Mouse (Mus musculus) inflammation-experienced regulatory T-cells, adult 6 months (primary cell): Measurements from ENCODE around the gene Ovol1. TPM values are rescaled to one million over a fixed set of nuclear protein-coding genes. Genes with fewer than 3 reads are reported as not detected.

Experiments used
- ATAC-seq: one replicate; pipeline ENCODE4 v1.8.0; 2017
- polyA plus RNA-seq, 3 experiments: library from polyadenylated mRNA; unstranded; fragments of 100-300 nt; shearing (Covaris generic); gene quantifications; one replicate each; pipeline ENCODE4 v1.2.1; 2017

Gene Ovol1
- polyA plus RNA-seq: not detected

GRCm38 (mm10) chr19:5560457-5561041, at the start of gene Ovol1:
TSS of gene Ovol1 (minus strand) at chr19:5560646.
- ATAC-seq: peak; percentile 14

DNA sequence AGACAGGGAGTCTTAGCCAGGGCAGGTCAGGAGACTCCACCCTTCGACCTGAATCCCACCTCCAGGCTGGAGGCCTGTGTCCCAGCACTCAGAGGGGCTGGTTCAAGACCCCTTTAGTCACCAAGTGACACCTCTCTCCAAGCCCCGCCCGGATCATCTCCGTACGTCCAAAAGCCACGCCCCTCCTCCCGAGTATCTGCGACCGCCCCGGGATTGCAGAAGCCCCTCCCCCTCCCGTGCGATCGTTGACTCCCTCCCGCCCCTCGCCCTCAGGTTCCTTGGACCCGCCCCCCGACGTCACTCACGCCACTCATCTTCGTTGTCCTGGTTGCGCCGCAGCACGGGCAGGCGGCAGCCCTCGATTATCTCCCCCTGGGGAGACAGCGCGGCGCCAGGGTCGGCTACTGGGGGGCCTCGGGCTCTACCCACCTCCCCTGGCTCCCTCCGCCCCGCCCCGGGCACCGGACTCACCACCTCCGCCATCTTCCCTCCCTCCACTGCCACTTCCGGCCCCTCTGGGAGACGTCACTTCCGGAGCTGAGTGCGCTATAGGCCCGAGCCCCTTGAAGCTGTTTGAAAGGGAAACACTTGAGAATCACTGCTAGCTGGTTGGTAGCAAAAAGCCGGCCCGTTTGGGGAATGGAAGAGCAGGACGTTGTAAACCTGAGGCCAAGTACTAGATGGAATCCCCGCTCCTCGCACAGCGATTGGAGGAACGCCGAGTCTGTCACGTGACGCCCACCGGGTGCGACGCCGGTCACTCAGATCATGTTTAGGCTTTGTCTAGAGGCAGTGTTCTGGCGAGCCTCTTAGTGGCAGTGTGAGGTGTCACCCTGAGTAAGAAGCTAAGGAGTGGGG, 49.3 kb upstream of the Ovol1 start, which contains the start of gene Kat5:
TSS of gene Kat5 (minus strand) at position 691 of the 858 bp plus-strand sequence.
- ATAC-seq: peak; percentile 90

- no peak for ATAC-seq
These were observed 48.7 kb upstream of the Ovol1 start for GRCm38 (mm10) chr19:5609171-5609546.

DNA sequence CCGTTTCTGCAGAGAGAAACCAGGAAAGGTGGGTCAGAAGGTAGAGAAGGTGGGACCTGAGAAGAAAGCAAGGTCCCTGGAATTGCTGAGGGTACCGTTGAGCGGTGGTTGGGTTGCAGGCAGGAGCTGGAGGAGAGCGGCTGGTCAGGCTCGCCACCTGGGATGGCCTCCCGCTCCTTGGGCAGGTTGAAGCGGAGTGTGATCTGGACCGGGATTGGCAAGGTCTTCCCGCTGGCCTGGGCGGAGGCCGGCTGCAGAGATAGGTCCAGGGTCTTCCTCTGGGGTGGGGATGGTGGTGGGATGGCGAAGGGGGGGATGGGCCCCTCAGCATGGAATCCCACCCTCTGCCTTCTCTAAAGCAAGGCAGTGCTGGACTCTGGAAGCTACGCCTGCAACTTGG, 48.3 kb upstream of the Ovol1 start:
- no peak for ATAC-seq

DNA sequence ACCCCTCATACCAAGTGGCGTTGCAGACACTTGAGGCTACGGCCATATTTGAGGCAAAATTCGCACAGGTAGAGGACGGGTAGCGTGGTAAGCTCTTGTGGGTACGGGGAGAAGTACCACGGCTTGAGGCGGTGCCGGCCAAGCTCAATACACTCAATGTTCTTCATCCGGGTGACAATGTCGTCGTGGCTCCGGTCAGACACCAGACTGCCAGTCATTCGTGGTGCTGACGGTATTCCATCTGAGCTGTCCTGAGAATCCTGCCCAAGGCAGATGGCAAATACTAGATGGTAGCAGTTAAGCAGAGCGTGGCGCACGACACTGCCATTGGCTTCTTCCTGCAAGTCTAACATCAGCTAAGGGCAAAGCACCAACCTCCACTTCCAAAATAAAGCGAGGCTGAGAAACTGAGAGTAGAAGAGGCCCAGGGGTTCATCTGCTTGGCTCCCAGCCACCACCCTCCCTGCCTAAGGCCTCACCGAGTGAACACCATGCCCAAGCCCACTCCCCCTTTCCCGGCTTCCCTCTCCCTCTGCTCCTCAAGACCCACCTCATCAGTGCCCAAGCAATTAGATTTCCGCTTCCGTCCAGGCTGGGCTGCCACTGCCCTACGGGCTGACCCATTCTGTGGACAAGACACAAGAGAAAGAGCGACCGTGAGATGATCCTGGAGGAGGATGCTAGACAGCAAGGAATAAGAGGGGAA, 47.4 kb upstream of the Ovol1 start:
- no peak for ATAC-seq

- ATAC-seq: no peak
These were observed 45.8 kb upstream of the Ovol1 start for GRCm38 (mm10) chr19:5606196-5606595.

GRCm38 (mm10) chr19:5605126-5605525, 44.7 kb upstream of the Ovol1 start:
- no peak for ATAC-seq

DNA sequence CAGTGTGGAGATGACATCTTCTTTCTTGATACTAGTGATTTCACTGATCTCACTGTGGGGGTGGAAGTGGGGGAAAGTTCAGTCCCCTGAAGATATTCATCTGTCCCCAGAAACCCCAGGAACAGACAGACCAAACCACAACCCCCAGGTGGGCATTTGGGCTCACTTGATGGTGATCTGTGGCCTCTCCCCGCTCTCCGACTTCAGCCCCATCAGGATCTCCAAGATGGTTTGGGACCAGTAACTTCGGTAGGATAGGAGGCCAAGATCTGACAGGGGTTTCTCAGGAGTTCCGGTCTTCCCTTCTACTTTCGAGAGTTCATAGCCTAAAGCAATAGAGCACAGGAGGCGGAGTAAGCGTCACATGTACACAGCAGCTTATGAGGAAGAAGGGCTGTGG, 43.2 kb upstream of the Ovol1 start:
- ATAC-seq: no peak

- ATAC-seq: peak; percentile 99
These were observed 41.5 kb upstream of the Ovol1 start, which contains the start of gene Rnaseh2c for GRCm38 (mm10) chr19:5601752-5602541. TSS of gene Rnaseh2c (plus strand) at chr19:5601873.

- no peak for ATAC-seq
These were observed 38.8 kb upstream of the Ovol1 start for GRCm38 (mm10) chr19:5599224-5599623.

DNA sequence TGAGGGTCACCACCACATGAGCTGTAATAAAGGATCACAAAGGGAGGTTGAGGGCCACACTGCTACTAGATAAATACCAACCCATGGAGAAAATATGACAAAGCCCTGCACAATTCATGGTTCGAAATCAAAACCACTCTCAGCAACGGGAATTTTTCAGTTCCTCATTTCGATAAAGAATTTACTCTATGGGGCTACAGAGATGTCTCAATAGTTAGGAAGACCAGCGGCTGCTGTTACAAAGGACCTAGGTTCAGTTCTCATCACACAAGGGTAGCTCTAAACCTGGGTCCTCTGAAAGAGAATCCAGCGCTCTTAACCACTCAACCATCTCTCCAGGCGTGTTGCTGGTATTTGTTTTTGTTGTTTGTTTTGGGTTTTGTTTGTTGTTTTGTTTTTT, 31.4 kb upstream of the Ovol1 start:
- ATAC-seq: no peak

GRCm38 (mm10) chr19:5589159-5589558, 28.7 kb upstream of the Ovol1 start:
- ATAC-seq: no peak

GRCm38 (mm10) chr19:5581995-5582394, 21.5 kb upstream of the Ovol1 start:
- no peak for ATAC-seq

DNA sequence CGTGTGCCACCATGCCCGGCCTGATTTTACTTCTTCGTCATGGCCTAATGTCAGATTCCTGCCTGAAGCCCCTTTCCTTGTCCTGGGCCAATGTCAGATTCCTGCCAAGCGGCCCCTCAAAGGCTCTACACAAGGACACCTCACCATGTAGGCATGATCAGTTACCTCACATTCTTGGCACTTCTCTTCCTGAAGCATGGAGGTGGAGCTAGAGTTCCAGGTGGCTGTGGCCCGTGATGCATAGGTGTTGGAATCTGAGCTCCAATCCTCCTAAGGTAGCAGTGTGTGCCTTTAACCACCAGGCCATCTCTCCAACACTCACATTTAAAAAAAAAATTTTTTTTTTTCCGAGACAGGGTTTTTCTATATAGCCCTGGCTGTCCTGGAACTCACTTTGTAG, 20.3 kb upstream of the Ovol1 start:
- ATAC-seq: no peak

- ATAC-seq: no peak
These were observed 19.5 kb upstream of the Ovol1 start for GRCm38 (mm10) chr19:5579971-5580370.

DNA sequence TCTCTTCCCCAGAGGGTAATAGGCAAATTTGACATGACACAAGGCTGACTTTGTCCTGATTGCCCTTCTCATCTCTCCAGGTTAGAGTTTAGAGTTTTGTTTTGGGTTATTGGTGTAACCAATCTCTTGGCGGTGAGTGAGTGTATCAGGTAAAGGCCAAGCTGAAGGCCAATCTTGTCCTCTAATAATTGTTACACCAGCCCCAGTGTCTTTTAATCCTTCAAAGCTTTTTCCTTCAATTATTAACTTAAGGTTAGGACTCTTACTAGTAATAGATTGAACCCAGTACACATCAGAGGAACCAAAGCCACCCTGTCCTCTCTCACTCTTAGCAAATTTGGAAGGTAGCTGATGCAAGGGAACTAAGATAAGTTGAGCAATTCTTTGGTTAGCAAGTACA, 14.9 kb upstream of the Ovol1 start:
- no peak for ATAC-seq

- ATAC-seq: no peak
These were observed 12.1 kb upstream of the Ovol1 start for GRCm38 (mm10) chr19:5572331-5573125.

DNA sequence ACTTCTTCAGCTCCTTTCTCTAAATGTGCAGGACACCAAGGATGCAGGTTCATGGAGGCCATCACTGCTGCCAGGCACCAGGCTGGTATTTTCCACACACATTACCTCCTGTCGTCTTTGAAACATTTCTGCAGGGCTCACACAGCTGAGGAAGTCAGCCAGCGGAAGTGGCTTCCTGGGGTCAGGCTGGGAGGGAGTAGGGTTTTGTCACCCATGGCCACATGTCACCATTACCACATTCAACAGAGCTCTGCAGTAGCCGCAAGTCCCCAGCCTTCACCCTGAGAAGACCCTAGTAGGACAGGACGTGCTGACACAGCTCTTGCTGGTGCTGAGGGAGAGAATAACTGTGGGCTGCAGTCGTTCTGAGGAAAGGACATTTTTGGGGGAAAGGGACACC, 11.4 kb upstream of the Ovol1 start:
- peak; percentile 39 for ATAC-seq

GRCm38 (mm10) chr19:5570353-5571246, 10.2 kb upstream of the Ovol1 start:
- ATAC-seq: no peak

- ATAC-seq: no peak
These were observed 9.1 kb upstream of the Ovol1 start for GRCm38 (mm10) chr19:5569521-5569920.
